Comparison of ENCODE assay signal across 23 mouse cellular contexts in the genomic region with DNA sequence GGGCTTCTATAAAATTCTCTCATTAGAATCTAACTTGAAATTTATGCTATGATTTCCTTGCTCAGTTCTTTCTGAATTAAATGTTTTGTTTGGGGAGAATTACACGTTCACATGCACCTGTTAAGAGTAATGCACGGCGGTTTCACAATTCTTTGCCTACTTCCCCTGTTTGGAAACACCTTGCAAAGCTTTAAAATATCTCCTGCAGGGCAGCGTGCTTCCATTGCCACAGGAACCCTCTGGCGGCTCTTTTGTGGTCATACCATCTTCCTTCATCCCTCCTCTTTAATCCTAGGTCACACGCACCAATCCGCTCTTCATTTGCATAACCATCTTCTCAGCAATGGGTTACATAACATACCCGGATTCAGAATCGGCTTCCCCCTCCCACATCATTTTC. TPM values are rescaled to one million over a fixed set of nuclear protein-coding genes. Genes with fewer than 3 reads are reported as not detected.
A peak's percentile ranks its signal among the peaks of the same experiment; 100 is the strongest.
DNase-seq lines count a peak whose midpoint lies in the region; ATAC-seq lines count a peak whose summit lies in the region.
"Had no signal": no experiment of that assay in that cellular context is flagged by ENCODE, and none has a peak within 500 bp of the region (broad histone marks: within the 10 kb centered on the region; RNA-seq: fewer than 3 reads in every experiment).

No protein-coding gene starts in this region.

- peak; percentile 81 for DNase-seq in A20 (ENCODE audit: low read depth, low spot score)
- peak; percentile 33 for DNase-seq in CD4-positive helper T cell, adult 2 months (ENCODE audit: low read depth, low spot score)
- no peak for DNase-seq in gastrocnemius, adult 18-20 months (ENCODE audit: low spot score)
- DNase-seq in layer of hippocampus, adult 11-12 months (ENCODE audit: low spot score) = no peak
- DNase-seq in gastrocnemius, postnatal 25 days = no peak
- DNase-seq: adrenal gland, postnatal 10 days; cerebellum, adult 11 months; cerebellum, adult 2 months; cerebellum, postnatal 10 days; cerebellum, postnatal 36 days; gastrocnemius, adult 2 months; gastrocnemius, postnatal 14 days; heart, adult 2 months; heart, postnatal 10 days; heart, postnatal 36 days had no signal

- ATAC-seq in hematopoietic stem cell, adult 5-6 weeks (replicated peaks in 1 of 2; ENCODE audit: insufficient read depth in 1 of 2, low FRiP score in 2 of 2, low TSS enrichment in 1 of 2, low read depth in 1 of 2, poor library complexity in 2 of 2, severe bottlenecking in 2 of 2) = peak; percentile 45 to 46; a peak in 1 of 4 replicates
- ATAC-seq in megakaryocyte progenitor cell, adult 5-6 weeks (replicated peaks; ENCODE audit: poor library complexity) = peak; percentile 76
- ATAC-seq: forebrain, embryonic 13.5 days; forebrain, embryonic 16.5 days; hindbrain, postnatal 0 days; inflammation-experienced regulatory T-cells, adult 6 months; intestine, embryonic 16.5 days; Patski had no signal

RNA-seq across cellular contexts. Expression of gene Bcl2l11, which starts 14.3 kb away (rescaled TPM):
- total RNA-seq in hematopoietic stem cell, adult 5-6 weeks (2017) = 57.4 and 78.4 TPM in 2 replicates
- 10.1 and 11.9 TPM in 2 replicates for total RNA-seq in megakaryocyte progenitor cell, adult 5-6 weeks (2015)
- total RNA-seq in megakaryocyte progenitor cell, adult 5-6 weeks (2017) = 8.8 and 16.0 TPM in 2 replicates
- total RNA-seq in gastrocnemius, adult 18-20 months (2021) = 1 to 10 TPM; 5.4 to 9.9 TPM
- total RNA-seq in gastrocnemius, postnatal 25 days (2021) = 1 to 10 TPM; 2.4 to 5.1 TPM

Comparison
In these comparisons a context has a peak if more than half of its experiments do, and no peak if none do; other contexts are left out.
1. DNase-seq: peak in A20 (single experiment) and CD4-positive helper T cell, adult 2 months (single experiment); none in gastrocnemius, adult 18-20 months (single experiment), layer of hippocampus, adult 11-12 months (single experiment) and gastrocnemius, postnatal 25 days (single experiment).